Mouse (Mus musculus): ENCODE results near the gene Nop53. TPM values are rescaled to one million over a fixed set of nuclear protein-coding genes. Genes with fewer than 3 reads are reported as not detected.

The Nop53 gene
- polyA plus RNA-seq, 1 experiment from 2014 or later = 147 TPM

GRCm38 (mm10) chr7:15938621-15939020, 7.3 kb downstream of the Nop53 start:
- no peak for DNase-seq (ENCODE audit: low spot score)
- H3K4me2 ChIP-seq (ENCODE audit: low read length) = no peak overlapping the region
- no peaks in the 10 kb centered on the region for H3K27me3 ChIP-seq (replicated peaks; ENCODE audit: control insufficient read depth, insufficient read depth, low read length)
- ATAC-seq = no peak
- 100% methylated on average over 3 of the region's 3 CpGs for WGBS
- no peak overlapping the region for H3K4me3 ChIP-seq (ENCODE audit: low read depth, low read length)
- no peaks in the 10 kb centered on the region for H3K4me1 ChIP-seq (ENCODE audit: control insufficient read depth, insufficient read depth, low read length)
- H3K36me3 ChIP-seq (ENCODE audit: control insufficient read depth, insufficient read depth, low read length) = peaks cover 79% of the 10 kb centered on the region
- H3K9me3 ChIP-seq (replicated peaks; ENCODE audit: control insufficient read depth, low read length) = no peaks in the 10 kb centered on the region
- no peak overlapping the region for H3K9ac ChIP-seq (ENCODE audit: low read length)
- no peak overlapping the region for H3K27ac ChIP-seq (ENCODE audit: low read depth, low read length)

- no peaks in the 10 kb centered on the region for H3K4me1 ChIP-seq (ENCODE audit: control insufficient read depth, insufficient read depth, low read length)
- 90% methylated on average over 5 of the region's 5 CpGs for WGBS
- ATAC-seq = no peak
Measured at GRCm38 (mm10) chr7:15937491-15937890, 8.4 kb downstream of the Nop53 start.

GRCm38 (mm10) chr7:15933437-15934359, 12.2 kb downstream of the Nop53 start:
- Histone ChIP-seq H3K9ac (ENCODE audit: low read length) (no peak overlapping the region), H3K27me3 (replicated peaks; ENCODE audit: control insufficient read depth, insufficient read depth, low read length) (no peaks in the 10 kb centered on the region), H3K4me2 (ENCODE audit: low read length) (no peak overlapping the region), H3K36me3 (ENCODE audit: control insufficient read depth, insufficient read depth, low read length) (peaks cover 30% of the 10 kb centered on the region), H3K27ac (ENCODE audit: low read depth, low read length) (no peak overlapping the region), H3K4me3 (ENCODE audit: low read depth, low read length) (no peak overlapping the region), H3K4me1 (ENCODE audit: control insufficient read depth, insufficient read depth, low read length) (no peaks in the 10 kb centered on the region), H3K9me3 (replicated peaks; ENCODE audit: control insufficient read depth, low read length) (no peaks in the 10 kb centered on the region)
- 67% methylated on average over 16 of the region's 16 CpGs for WGBS
- DNase-seq (ENCODE audit: low spot score) (no peak), ATAC-seq (no peak)

More at GRCm38 (mm10) chr7:15937491-15937890, 8.4 kb downstream of the Nop53 start:
- H3K27ac ChIP-seq (ENCODE audit: low read depth, low read length) = no peak overlapping the region
- no peaks in the 10 kb centered on the region for H3K27me3 ChIP-seq (replicated peaks; ENCODE audit: control insufficient read depth, insufficient read depth, low read length)
- no peak overlapping the region for H3K9ac ChIP-seq (ENCODE audit: low read length)
- no peak overlapping the region for H3K4me3 ChIP-seq (ENCODE audit: low read depth, low read length)
- no peak overlapping the region for H3K4me2 ChIP-seq (ENCODE audit: low read length)
- DNase-seq (ENCODE audit: low spot score) = no peak
- peaks cover 68% of the 10 kb centered on the region for H3K36me3 ChIP-seq (ENCODE audit: control insufficient read depth, insufficient read depth, low read length)
- no peaks in the 10 kb centered on the region for H3K9me3 ChIP-seq (replicated peaks; ENCODE audit: control insufficient read depth, low read length)

GRCm38 (mm10) chr7:15931635-15932034, 14.2 kb downstream of the Nop53 start:
- no peaks in the 10 kb centered on the region for H3K4me1 ChIP-seq (ENCODE audit: control insufficient read depth, insufficient read depth, low read length)
- no peak for ATAC-seq
- 87% methylated on average over 3 of the region's 3 CpGs for WGBS

GRCm38 (mm10) chr7:15930543-15930942, 15.3 kb downstream of the Nop53 start:
- no peak overlapping the region for H3K4me2 ChIP-seq (ENCODE audit: low read length)
- no peaks in the 10 kb centered on the region for H3K9me3 ChIP-seq (replicated peaks; ENCODE audit: control insufficient read depth, low read length)
- WGBS = 63% methylated on average over 2 of the region's 2 CpGs
- no peak overlapping the region for H3K9ac ChIP-seq (ENCODE audit: low read length)
- H3K36me3 ChIP-seq (ENCODE audit: control insufficient read depth, insufficient read depth, low read length) = peaks cover under 1% of the 10 kb centered on the region; the same call in 1 of the 2 replicates
- H3K4me1 ChIP-seq (ENCODE audit: control insufficient read depth, insufficient read depth, low read length) = no peaks in the 10 kb centered on the region
- ATAC-seq (no peak), DNase-seq (ENCODE audit: low spot score) (no peak)
- H3K4me3 ChIP-seq (ENCODE audit: low read depth, low read length) = no peak overlapping the region
- H3K27ac ChIP-seq (ENCODE audit: low read depth, low read length) = no peak overlapping the region
- H3K27me3 ChIP-seq (replicated peaks; ENCODE audit: control insufficient read depth, insufficient read depth, low read length) = no peaks in the 10 kb centered on the region

More at GRCm38 (mm10) chr7:15931635-15932034, 14.2 kb downstream of the Nop53 start:
- Histone ChIP-seq H3K27me3 (replicated peaks; ENCODE audit: control insufficient read depth, insufficient read depth, low read length) (no peaks in the 10 kb centered on the region), H3K9ac (ENCODE audit: low read length) (no peak overlapping the region), H3K4me3 (ENCODE audit: low read depth, low read length) (no peak overlapping the region), H3K27ac (ENCODE audit: low read depth, low read length) (no peak overlapping the region), H3K4me2 (ENCODE audit: low read length) (no peak overlapping the region), H3K9me3 (replicated peaks; ENCODE audit: control insufficient read depth, low read length) (no peaks in the 10 kb centered on the region), H3K36me3 (ENCODE audit: control insufficient read depth, insufficient read depth, low read length) (peaks cover 9% of the 10 kb centered on the region)
- no peak for DNase-seq (ENCODE audit: low spot score)

- DNase-seq (ENCODE audit: low spot score) (no peak), ATAC-seq (no peak)
- no peak overlapping the region for H3K4me2 ChIP-seq (ENCODE audit: low read length)
- H3K9ac ChIP-seq (ENCODE audit: low read length) = no peak overlapping the region
- H3K36me3 ChIP-seq (ENCODE audit: control insufficient read depth, insufficient read depth, low read length) = no peaks in the 10 kb centered on the region
- no peaks in the 10 kb centered on the region for H3K4me1 ChIP-seq (ENCODE audit: control insufficient read depth, insufficient read depth, low read length)
- H3K4me3 ChIP-seq (ENCODE audit: low read depth, low read length) = no peak overlapping the region
- H3K27me3 ChIP-seq (replicated peaks; ENCODE audit: control insufficient read depth, insufficient read depth, low read length) = no peaks in the 10 kb centered on the region
- no peak overlapping the region for H3K27ac ChIP-seq (ENCODE audit: low read depth, low read length)
- H3K9me3 ChIP-seq (replicated peaks; ENCODE audit: control insufficient read depth, low read length) = no peaks in the 10 kb centered on the region
- WGBS = 42% methylated on average over 4 of the region's 4 CpGs
Measured at GRCm38 (mm10) chr7:15929910-15930309, 16.0 kb downstream of the Nop53 start.

- Histone ChIP-seq H3K4me3 (ENCODE audit: low read depth, low read length) (peak within 1 kb of the TSS; percentile 73), H3K36me3 (ENCODE audit: control insufficient read depth, insufficient read depth, low read length) (peaks cover 24% of the 10 kb centered on the region), H3K27me3 (replicated peaks; ENCODE audit: control insufficient read depth, insufficient read depth, low read length) (no peaks in the 10 kb centered on the region), H3K4me1 (ENCODE audit: control insufficient read depth, insufficient read depth, low read length) (peaks cover 11% of the 10 kb centered on the region), H3K9me3 (replicated peaks; ENCODE audit: control insufficient read depth, low read length) (no peaks in the 10 kb centered on the region), H3K4me2 (ENCODE audit: low read length) (peak within 1 kb of the TSS; percentile 74), H3K27ac (ENCODE audit: low read depth, low read length) (peak within 1 kb of the TSS; percentile 67), H3K9ac (ENCODE audit: low read length) (peak within 1 kb of the TSS; percentile 88)
- WGBS = under 1% methylated on average over 33 of the region's 33 CpGs
- peak; percentile 98 for ATAC-seq
- peak; percentile 96 for DNase-seq (ENCODE audit: low spot score)
Measured at GRCm38 (mm10) chr7:15922220-15922773, 23.6 kb downstream of the Nop53 start, which contains the start of gene Selenow. Gene Selenow (minus strand): TSS chr7:15922402.

GRCm38 (mm10) chr7:15921796-15922195, 24.1 kb downstream of the Nop53 start:
- Histone ChIP-seq H3K9ac (ENCODE audit: low read length) (peak overlapping the region; percentile 88), H3K9me3 (replicated peaks; ENCODE audit: control insufficient read depth, low read length) (no peaks in the 10 kb centered on the region), H3K27me3 (replicated peaks; ENCODE audit: control insufficient read depth, insufficient read depth, low read length) (no peaks in the 10 kb centered on the region), H3K27ac (ENCODE audit: low read depth, low read length) (peak overlapping the region; percentile 67), H3K4me2 (ENCODE audit: low read length) (peak overlapping the region; percentile 74), H3K4me1 (ENCODE audit: control insufficient read depth, insufficient read depth, low read length) (peaks cover 11% of the 10 kb centered on the region), H3K36me3 (ENCODE audit: control insufficient read depth, insufficient read depth, low read length) (peaks cover 27% of the 10 kb centered on the region), H3K4me3 (ENCODE audit: low read depth, low read length) (peak overlapping the region; percentile 73)
- ATAC-seq (peak; percentile 52), DNase-seq (ENCODE audit: low spot score) (peak; percentile 67)
- WGBS = 0% methylated on average over 10 of the region's 10 CpGs
